ENCODE assay signal across 9 mouse cellular contexts in genomic region chr2:32907442-32907841, GRCm38 (mm10). TPM values are rescaled to one million over a fixed set of nuclear protein-coding genes. Genes with fewer than 3 reads are reported as not detected.
DNase-seq lines count a peak whose midpoint lies in the region; ATAC-seq and TF ChIP-seq lines count a peak whose summit lies in the region.
"Had no signal": no experiment of that assay in that cellular context is flagged by ENCODE, and none has a peak within 500 bp of the region (broad histone marks: within the 10 kb centered on the region; RNA-seq: fewer than 3 reads in every experiment).

No protein-coding gene starts in this region.

- no peak for TF ChIP-seq CTCF in kidney, postnatal 0 days (IDR thresholded peaks at IDR 0.05; ENCODE audit: low read depth)

- H3K4me3 ChIP-seq in kidney, postnatal 0 days (replicated peaks; ENCODE audit: low read depth, low read length): no peak overlapping the region
- no peak overlapping the region for H3K4me3 ChIP-seq in embryonic facial prominence, embryonic 11.5 days (ENCODE audit: low read depth, low read length)
- H3K4me3 ChIP-seq in hindbrain, embryonic 15.5 days: no peak overlapping the region
- no peak overlapping the region for H3K4me3 ChIP-seq in midbrain, embryonic 15.5 days

- H3K4me1 ChIP-seq in kidney, postnatal 0 days (replicated peaks; ENCODE audit: insufficient read depth, low read length): peaks cover 31% of the 10 kb centered on the region
- H3K4me1 ChIP-seq in embryonic facial prominence, embryonic 11.5 days (ENCODE audit: control insufficient read depth, insufficient read depth, low read length): no peaks in the 10 kb centered on the region; the same call in none of the 2 replicates
- H3K4me1 ChIP-seq in hindbrain, embryonic 15.5 days (replicated peaks): peaks cover 30% of the 10 kb centered on the region
- H3K4me1 ChIP-seq in midbrain, embryonic 15.5 days: peaks cover 28% of the 10 kb centered on the region

- WGBS in kidney, postnatal 0 days: 40% methylated on average over 8 of the region's 8 CpGs
- 65% methylated on average over 8 of the region's 8 CpGs for WGBS in embryonic facial prominence, embryonic 11.5 days
- 42% methylated on average over 8 of the region's 8 CpGs for WGBS in hindbrain, embryonic 15.5 days
- 55% methylated on average over 8 of the region's 8 CpGs for WGBS in midbrain, embryonic 15.5 days

- peak overlapping the region; percentile 90 for H3K27ac ChIP-seq in kidney, postnatal 0 days
- H3K27ac ChIP-seq in embryonic facial prominence, embryonic 11.5 days (replicated peaks; ENCODE audit: low read depth, low read length): peak overlapping the region; percentile 47; the same call in 1 of the 2 replicates
- peak overlapping the region; percentile 55; the same call in 1 of the 2 replicates for H3K27ac ChIP-seq in hindbrain, embryonic 15.5 days (replicated peaks)
- H3K27ac ChIP-seq in midbrain, embryonic 15.5 days: peak overlapping the region; percentile 64

- H3K9me3 ChIP-seq in kidney, postnatal 0 days (replicated peaks; ENCODE audit: low read length): no peaks in the 10 kb centered on the region
- H3K9me3 ChIP-seq in embryonic facial prominence, embryonic 11.5 days (replicated peaks; ENCODE audit: control insufficient read depth, low read length): no peaks in the 10 kb centered on the region
- H3K9me3 ChIP-seq in hindbrain, embryonic 15.5 days: no peaks in the 10 kb centered on the region
- no peaks in the 10 kb centered on the region for H3K9me3 ChIP-seq in midbrain, embryonic 15.5 days

- no peak overlapping the region for H3K4me2 ChIP-seq in kidney, postnatal 0 days (ENCODE audit: low read length)
- no peak overlapping the region for H3K4me2 ChIP-seq in embryonic facial prominence, embryonic 11.5 days (ENCODE audit: low read depth, low read length)
- no peak overlapping the region for H3K4me2 ChIP-seq in hindbrain, embryonic 15.5 days
- no peak overlapping the region for H3K4me2 ChIP-seq in midbrain, embryonic 15.5 days

- peaks cover 8% of the 10 kb centered on the region for H3K36me3 ChIP-seq in kidney, postnatal 0 days (ENCODE audit: insufficient read depth, low read length)
- no peaks in the 10 kb centered on the region; the same call in 1 of the 2 replicates for H3K36me3 ChIP-seq in embryonic facial prominence, embryonic 11.5 days (replicated peaks; ENCODE audit: control insufficient read depth, insufficient read depth, low read depth, low read length)
- peaks cover 19% of the 10 kb centered on the region for H3K36me3 ChIP-seq in hindbrain, embryonic 15.5 days
- peaks cover 16% of the 10 kb centered on the region; the same call in 1 of the 2 replicates for H3K36me3 ChIP-seq in midbrain, embryonic 15.5 days (replicated peaks)

- no peak for ATAC-seq in kidney, postnatal 0 days (replicated peaks; ENCODE audit: low FRiP score, low read depth)
- no peak for ATAC-seq in embryonic facial prominence, embryonic 11.5 days (replicated peaks; ENCODE audit: insufficient number of reproducible peaks, low FRiP score, low TSS enrichment, low read depth)
- no peak for ATAC-seq in hindbrain, embryonic 15.5 days (ENCODE audit: low FRiP score, low read depth)
- ATAC-seq in midbrain, embryonic 15.5 days (replicated peaks): no peak

- peak overlapping the region; percentile 27; the same call in 1 of the 2 replicates for H3K9ac ChIP-seq in kidney, postnatal 0 days (ENCODE audit: low read depth, low read length)
- no peak overlapping the region for H3K9ac ChIP-seq in embryonic facial prominence, embryonic 11.5 days (replicated peaks; ENCODE audit: low read length)
- H3K9ac ChIP-seq in hindbrain, embryonic 15.5 days: 0 out of 2 replicates have a peak overlapping the region, but pooled peaks have one; percentile 2
- H3K9ac ChIP-seq in midbrain, embryonic 15.5 days: no peak overlapping the region

- H3K27me3 ChIP-seq in kidney, postnatal 0 days (ENCODE audit: insufficient read depth, low read length): no peaks in the 10 kb centered on the region
- no peaks in the 10 kb centered on the region for H3K27me3 ChIP-seq in embryonic facial prominence, embryonic 11.5 days (ENCODE audit: control insufficient read depth, insufficient read depth, low read length)
- no peaks in the 10 kb centered on the region for H3K27me3 ChIP-seq in hindbrain, embryonic 15.5 days
- H3K27me3 ChIP-seq in midbrain, embryonic 15.5 days (replicated peaks): no peaks in the 10 kb centered on the region

- DNase-seq in kidney, postnatal 0 days (ENCODE audit: low spot score): no peak
- no peak for DNase-seq in kidney, postnatal 14 days
- DNase-seq in embryonic facial prominence, embryonic 11.5 days (ENCODE audit: low spot score): no peak
- no peak for DNase-seq in embryo, embryonic 10 days (ENCODE audit: low spot score)
- no peak for DNase-seq in embryo, embryonic 10.5 days (ENCODE audit: low spot score)
- no peak for DNase-seq in embryo, embryonic 11 days
- DNase-seq: cerebellum, postnatal 36 days had no signal

RNA-seq across cellular contexts. Expression of gene Fam129b, which starts 31.5 kb away (rescaled TPM):
- 41.1 and 42.2 TPM in 2 replicates for polyA plus RNA-seq in kidney, postnatal 0 days (2015; fragmentation: Nextera tagmentation; extraction: Ambion mirVana)
- polyA plus RNA-seq in embryonic facial prominence, embryonic 11.5 days (2014; fragmentation: Nextera tagmentation; extraction: Ambion mirVana): 13.7 and 15.9 TPM in 2 replicates
- polyA plus RNA-seq in hindbrain, embryonic 15.5 days (2015; fragmentation: Nextera tagmentation; extraction: Ambion mirVana): 33.5 and 33.9 TPM in 2 replicates
- polyA plus RNA-seq in midbrain, embryonic 15.5 days (2015; fragmentation: Nextera tagmentation; extraction: Ambion mirVana): 29.7 and 31.3 TPM in 2 replicates

RNA-seq across cellular contexts. Expression of gene Rpl12, which starts 53.9 kb away (rescaled TPM):
- 173 and 195 TPM in 2 replicates for polyA plus RNA-seq in kidney, postnatal 0 days (2015; fragmentation: Nextera tagmentation; extraction: Ambion mirVana)
- polyA plus RNA-seq in embryonic facial prominence, embryonic 11.5 days (2014; fragmentation: Nextera tagmentation; extraction: Ambion mirVana): 162 and 191 TPM in 2 replicates
- polyA plus RNA-seq in hindbrain, embryonic 15.5 days (2015; fragmentation: Nextera tagmentation; extraction: Ambion mirVana): 94.0 and 104 TPM in 2 replicates
- polyA plus RNA-seq in midbrain, embryonic 15.5 days (2015; fragmentation: Nextera tagmentation; extraction: Ambion mirVana): 82.5 and 85.8 TPM in 2 replicates

RNA-seq across cellular contexts. Expression of gene Lrsam1, which starts 54.0 kb away (rescaled TPM):
- polyA plus RNA-seq in kidney, postnatal 0 days (2015; fragmentation: Nextera tagmentation; extraction: Ambion mirVana): 8.6 and 9.0 TPM in 2 replicates
- 5.2 and 6.5 TPM in 2 replicates for polyA plus RNA-seq in embryonic facial prominence, embryonic 11.5 days (2014; fragmentation: Nextera tagmentation; extraction: Ambion mirVana)
- 22.6 and 25.2 TPM in 2 replicates for polyA plus RNA-seq in hindbrain, embryonic 15.5 days (2015; fragmentation: Nextera tagmentation; extraction: Ambion mirVana)
- polyA plus RNA-seq in midbrain, embryonic 15.5 days (2015; fragmentation: Nextera tagmentation; extraction: Ambion mirVana): 22.8 and 24.2 TPM in 2 replicates

Comparison
In these comparisons a context has a peak if more than half of its experiments do, and no peak if none do; other contexts are left out.
1. H3K9ac ChIP-seq: peak in kidney, postnatal 0 days (single experiment) and hindbrain, embryonic 15.5 days (single experiment); none in embryonic facial prominence, embryonic 11.5 days (single experiment) and midbrain, embryonic 15.5 days (single experiment).
2. Peak in every context shown above with its lines, with median percentiles within 50 percentile points of each other: H3K27ac ChIP-seq.